Mouse (Mus musculus) retina, postnatal 1 day (tissue): ENCODE measurements around the gene Bud31.
"Not testable (repeated sequence)": the region's sequence is repeated elsewhere in the genome, so short reads cannot be mapped to it uniquely, and the experiment has no call there.

Experiments used
- DNase-seq: peaks from one replicate; pipeline ENCODE4 v3.0.0-alpha.2; 2012

Bud31 gene

GRCm38 (mm10) chr5:145129773-145130172, 10.4 kb upstream of the Bud31 start:
- not testable (repeated sequence) for DNase-seq

GRCm38 (mm10) chr5:145130191-145130590, 10.0 kb upstream of the Bud31 start:
- no peak for DNase-seq

DNA sequence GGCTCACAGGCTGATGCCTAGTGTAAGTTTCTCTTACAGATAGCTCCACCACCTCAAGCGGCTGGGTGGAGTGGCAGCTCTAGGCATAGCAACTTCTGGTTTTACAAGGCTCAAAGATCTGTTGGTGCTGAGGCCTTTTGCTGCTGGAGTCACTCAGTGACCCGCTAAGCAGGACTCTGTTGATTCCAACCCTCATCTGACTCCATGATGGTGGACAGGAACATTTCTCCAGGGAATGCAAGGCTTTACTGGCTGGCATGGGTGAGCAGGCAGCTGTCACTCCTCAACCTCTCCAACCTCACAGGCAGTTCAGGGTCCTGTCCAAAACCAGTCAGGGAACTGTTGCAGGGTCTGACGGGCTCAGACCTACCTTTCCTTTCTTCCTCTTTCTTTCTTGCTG, 9.2 kb upstream of the Bud31 start:
- DNase-seq, result no peak

GRCm38 (mm10) chr5:145133275-145133674, 6.9 kb upstream of the Bud31 start:
- DNase-seq, result not testable (repeated sequence)

DNA sequence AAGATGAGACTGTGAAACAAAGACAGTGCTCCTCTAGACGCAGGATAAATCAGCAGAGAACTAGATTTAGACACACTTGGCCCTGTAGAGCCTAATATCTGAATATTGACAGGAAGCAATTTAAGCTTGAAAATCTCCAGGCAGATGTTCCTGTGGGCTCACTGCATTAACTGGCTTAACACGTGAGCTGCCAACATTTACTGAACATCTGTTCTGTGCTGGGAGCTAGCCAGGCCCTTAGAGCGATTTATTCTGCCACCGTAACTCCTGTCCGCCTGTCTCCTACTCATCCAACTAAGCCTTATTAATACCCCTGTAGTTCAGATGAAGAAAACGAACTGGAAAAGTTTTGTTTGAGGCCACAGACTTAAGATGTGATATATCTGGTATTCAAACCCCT, 1.3 kb upstream of the Bud31 start:
- DNase-seq, result peak; percentile 59

DNA sequence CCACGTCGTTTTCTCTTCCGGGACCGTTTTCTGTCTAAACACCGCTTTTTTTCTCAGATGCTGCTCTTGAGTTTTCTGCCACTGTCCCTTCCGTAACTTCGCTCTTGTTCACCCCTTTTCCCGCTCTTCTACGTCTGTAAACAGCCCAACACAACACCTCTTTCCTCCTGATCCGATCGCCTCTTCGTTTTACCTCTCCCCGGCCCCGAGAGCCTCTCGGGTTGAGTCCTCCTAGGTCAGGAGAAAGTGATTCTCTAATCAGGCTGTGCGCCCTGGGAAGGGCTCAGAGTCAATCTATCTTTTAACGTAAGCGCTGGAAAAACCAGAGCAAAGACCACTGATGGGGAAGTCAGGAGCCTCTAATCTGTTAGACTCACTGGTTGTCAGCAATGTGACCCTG, 449 bp downstream of the Bud31 start:
- DNase-seq, result peak; percentile 43

GRCm38 (mm10) chr5:145147748-145148147, 7.6 kb downstream of the Bud31 start:
- no peak for DNase-seq

DNA sequence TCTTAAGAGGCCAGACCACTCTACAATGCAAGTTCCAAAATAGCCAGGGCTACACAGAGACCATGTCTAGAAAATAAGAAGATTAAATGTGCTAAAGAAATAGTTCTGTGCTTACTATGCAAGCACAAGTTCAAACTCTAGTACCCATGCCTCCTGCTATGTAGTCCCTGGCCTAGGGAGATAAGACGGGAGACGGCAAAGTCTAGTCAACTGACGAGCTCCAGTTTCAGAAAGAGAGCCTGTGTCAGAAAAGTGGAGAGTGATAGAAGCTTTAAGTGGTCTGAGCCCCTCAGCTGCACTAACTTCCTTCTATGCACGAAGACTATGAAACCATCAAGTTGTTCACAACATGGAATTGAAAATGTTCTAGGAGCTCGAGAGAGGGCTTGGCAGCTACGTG, 9.1 kb downstream of the Bud31 start:
- DNase-seq, result no peak

- DNase-seq, result no peak
These were observed 12.5 kb downstream of the Bud31 start for GRCm38 (mm10) chr5:145152690-145153089.

DNA sequence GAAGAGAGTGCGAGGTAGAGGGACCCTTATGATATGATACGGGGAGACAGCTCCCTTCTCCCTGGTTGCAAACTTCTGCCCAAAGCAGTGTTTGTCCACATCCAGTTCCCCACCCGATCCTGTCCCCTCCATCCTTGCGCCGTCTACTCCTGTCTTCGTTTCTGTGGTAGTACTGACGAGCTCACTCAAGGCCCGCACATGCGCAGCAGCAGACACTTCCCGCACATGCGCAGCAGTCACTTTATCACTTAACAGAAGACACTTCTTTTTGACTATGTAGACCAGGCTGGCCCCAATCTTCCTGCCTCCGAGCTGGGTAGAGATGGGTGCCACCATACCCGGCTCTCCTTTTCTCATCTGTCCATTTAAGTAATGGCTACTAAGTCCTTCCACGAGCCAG, 21.2 kb downstream of the Bud31 start:
- no peak for DNase-seq

GRCm38 (mm10) chr5:145164710-145165109, 24.5 kb downstream of the Bud31 start:
- no peak for DNase-seq

DNA sequence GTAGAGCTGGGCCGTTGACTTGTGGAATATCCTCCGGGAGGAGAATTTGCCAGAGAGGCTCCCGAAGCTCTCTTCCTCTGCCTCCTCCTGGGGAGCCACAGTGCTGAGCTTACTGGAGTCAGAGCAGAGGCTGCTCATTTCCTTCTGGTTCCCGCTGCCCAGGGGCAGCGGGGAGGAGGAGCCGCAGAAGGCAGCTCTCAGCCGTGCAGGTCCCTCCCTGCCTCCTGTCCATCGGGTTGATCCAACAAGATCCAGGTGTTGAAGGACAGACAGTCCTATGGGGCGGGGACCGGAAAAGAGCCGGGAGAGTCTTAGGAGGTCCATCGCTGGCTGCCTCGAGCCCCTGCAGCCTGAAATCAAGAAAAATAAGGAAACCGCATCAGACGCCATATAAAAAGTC, 25.0 kb downstream of the Bud31 start:
- DNase-seq, result no peak

DNA sequence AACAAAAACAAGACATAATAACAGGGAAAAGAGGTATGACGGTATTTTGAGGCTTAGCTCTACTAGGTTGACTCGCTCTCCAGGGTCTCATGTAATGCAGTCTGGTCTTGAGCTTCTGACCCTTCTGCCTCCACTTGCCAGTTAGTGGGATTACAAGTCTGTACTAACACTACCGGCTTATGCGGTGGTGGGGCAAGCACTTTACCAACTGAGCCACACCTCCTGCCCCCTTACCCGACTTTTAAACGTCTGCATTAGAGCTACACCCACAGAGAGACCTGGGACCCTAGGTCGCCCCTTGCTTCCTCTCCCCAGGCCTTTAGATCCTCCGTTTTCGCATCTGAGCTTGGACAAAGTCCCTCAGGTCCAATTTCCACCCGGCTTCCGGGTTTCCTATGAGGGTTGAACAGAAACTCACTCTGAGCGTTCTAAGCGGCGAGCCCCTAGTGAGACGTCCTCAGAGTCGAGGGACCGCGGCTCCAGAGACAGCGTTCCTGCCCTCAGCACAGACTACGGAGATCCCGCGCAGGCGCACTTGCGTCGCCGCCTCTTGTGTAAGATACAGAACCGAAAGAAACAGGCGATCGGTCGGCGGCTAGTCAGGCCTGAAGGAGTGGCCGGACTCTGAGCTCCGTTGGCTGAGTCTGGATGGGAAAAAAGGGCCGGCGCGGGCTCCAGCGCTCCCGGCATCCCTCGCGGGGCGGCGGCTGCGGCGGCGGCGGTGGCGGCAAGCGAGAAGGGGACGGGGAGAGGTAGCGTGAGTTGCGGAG, 26.6 kb downstream of the Bud31 start, which contains the start of the genes Ptcd1 and Cpsf4:
Gene Ptcd1 (minus strand): TSS at position 573 of the 770 bp plus-strand sequence.
Gene Cpsf4 (plus strand): TSS at position 678 of the 770 bp plus-strand sequence.
- DNase-seq, result peak; percentile 99

DNA sequence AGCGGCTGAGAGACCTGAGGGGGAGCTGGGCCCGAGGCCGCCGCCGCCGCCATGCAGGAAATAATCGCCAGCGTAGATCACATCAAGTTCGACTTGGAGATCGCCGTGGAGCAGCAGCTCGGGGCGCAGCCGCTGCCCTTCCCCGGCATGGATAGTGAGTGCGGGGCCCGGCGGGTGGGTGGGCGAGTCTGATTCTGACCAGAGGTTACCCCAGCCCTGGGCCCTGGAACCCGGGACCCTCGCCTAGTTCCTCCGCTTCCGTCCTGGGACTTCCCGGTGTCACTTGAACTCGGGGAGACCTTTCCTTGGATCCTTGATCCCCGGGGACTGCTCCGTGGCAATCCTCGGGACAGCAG, 27.1 kb downstream of the Bud31 start:
- no peak for DNase-seq

DNA sequence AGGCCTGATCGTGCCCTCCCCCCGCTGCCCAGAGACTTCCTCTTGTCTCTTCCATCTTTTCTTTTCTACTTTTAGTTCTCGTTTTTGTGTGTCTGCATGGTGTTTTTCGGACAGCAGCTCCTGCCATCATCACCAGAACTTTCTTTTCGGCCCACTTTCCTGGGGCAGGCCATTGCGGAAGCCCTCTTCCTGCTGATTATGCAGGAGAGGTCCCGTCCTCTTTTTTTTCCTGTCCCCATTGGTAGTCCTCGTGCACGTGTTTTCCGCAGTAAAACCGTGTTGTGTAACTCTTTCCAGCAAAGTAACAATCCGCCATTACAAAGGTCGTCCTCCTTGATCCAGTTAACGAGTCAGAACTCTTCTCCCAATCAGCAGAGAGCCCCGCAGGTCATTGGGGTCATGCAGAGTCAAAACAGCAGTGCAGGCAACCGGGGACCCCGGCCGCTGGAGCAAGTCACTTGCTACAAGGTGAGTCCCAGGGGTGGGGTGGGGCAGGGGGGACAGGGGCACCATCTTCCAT, 38.4 kb downstream of the Bud31 start:
- DNase-seq, result no peak

GRCm38 (mm10) chr5:145185244-145185643, 45.1 kb downstream of the Bud31 start:
- DNase-seq, result no peak

DNA sequence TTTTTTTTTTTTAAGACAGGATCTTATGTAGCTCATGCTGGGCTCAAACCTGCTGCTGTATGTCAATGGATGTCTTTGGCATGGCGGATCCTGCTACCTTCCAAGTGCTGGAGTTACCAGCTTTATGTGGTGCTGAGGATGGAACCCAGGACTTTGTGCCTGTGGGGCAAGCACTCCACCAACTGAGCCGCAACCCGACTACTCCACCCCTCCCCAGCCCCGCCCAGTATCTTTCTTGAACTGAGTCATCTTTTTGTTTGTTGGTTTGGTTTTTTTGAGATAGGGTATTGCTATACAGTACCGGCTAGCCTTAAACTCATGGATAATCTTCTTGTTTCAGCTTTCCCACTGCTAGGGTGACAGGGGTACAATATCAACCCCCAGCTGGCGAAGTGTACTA, 49.3 kb downstream of the Bud31 start:
- DNase-seq, result no peak

DNA sequence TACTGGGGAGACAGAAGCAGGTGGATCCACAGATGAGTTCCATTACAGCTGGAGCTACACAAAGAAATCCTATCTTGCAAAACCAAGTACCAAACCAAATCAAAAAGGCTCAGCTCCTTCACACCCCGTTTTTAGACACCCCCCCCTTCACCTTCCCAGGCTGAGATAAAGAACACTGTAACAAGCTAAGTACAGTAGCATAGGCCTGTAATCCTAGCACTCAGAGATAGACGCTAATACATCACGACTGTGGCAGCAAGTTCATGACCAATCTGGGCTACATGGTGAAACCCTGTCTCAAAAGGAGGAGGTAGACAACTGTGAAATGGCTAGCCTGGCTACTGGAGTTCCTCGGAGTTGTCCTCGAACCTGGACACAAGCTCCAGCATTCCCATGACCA, 50.2 kb downstream of the Bud31 start:
- no peak for DNase-seq

- DNase-seq, result peak; percentile 96
These were observed 51.0 kb downstream of the Bud31 start for GRCm38 (mm10) chr5:145190875-145191798.

GRCm38 (mm10) chr5:145191962-145192361, 51.8 kb downstream of the Bud31 start, which contains the start of gene Atp5j2:
TSS of gene Atp5j2 (minus strand) at chr5:145192062.
- DNase-seq, result no peak
